Mouse (Mus musculus) liver, postnatal 0 days (tissue): ENCODE results near the gene Fads2. TPM values are rescaled to one million over a fixed set of nuclear protein-coding genes. Genes with fewer than 3 reads are reported as not detected.

Source experiments
- ATAC-seq: fragments of 200-750 bp; cut with Nextera tagmentation; 2 replicates; pipeline ENCODE4 v1.8.0; 2017; ENCODE audit warnings: mild to moderate bottlenecking, moderate library complexity
- DNase-seq: peaks from one replicate; pipeline ENCODE4 v3.0.0-alpha.2; 2016
- H3K27ac ChIP-seq: fragments of 300-500 bp; sonication (generic); 2 replicates; pipeline ENCODE4 v1.5.1; 2014; ENCODE audit warnings: antibody characterized with exemption, moderate library complexity, mild to moderate bottlenecking, low read depth
- H3K27me3 ChIP-seq: fragments of 300-500 bp; sonication (generic); 2 replicates; pipeline ENCODE4 v1.6.1; 2014; ENCODE audit warnings: low read length, control low read depth, mixed read lengths; ENCODE audit not compliant: insufficient read depth
- H3K36me3 ChIP-seq: fragments of 300-500 bp; sonication (generic); replicated peaks from 2 replicates; pipeline ENCODE4 v1.6.1; 2014; ENCODE audit warnings: mild to moderate bottlenecking, control low read depth, low read length, moderate library complexity, mixed read lengths; ENCODE audit not compliant: insufficient read depth
- H3K4me1 ChIP-seq: fragments of 300-500 bp; sonication (generic); 2 replicates; pipeline ENCODE4 v1.6.1; 2014; ENCODE audit warnings: antibody characterized with exemption, mild to moderate bottlenecking, control low read depth; ENCODE audit not compliant: insufficient read depth
- H3K4me2 ChIP-seq: fragments of 300-500 bp; sonication (generic); 2 replicates; pipeline ENCODE4 v1.6.1; 2014; ENCODE audit warnings: low read depth, mild to moderate bottlenecking, low read length, moderate library complexity, mixed read lengths
- H3K4me3 ChIP-seq: fragments of 300-500 bp; sonication (generic); 2 replicates; pipeline ENCODE4 v1.5.1; 2014; ENCODE audit warnings: low read depth, low read length
- H3K9ac ChIP-seq: fragments of 300-500 bp; sonication (generic); replicated peaks from 2 replicates; pipeline ENCODE4 v1.6.1; 2014; ENCODE audit warnings: mild to moderate bottlenecking, moderate library complexity
- H3K9me3 ChIP-seq: fragments of 300-500 bp; sonication (generic); 2 replicates; pipeline ENCODE4 v1.6.1; 2016; ENCODE audit warnings: mild to moderate bottlenecking, control low read depth, low read length, mixed read lengths
- CTCF ChIP-seq: sonication (generic); IDR thresholded peaks from 2 replicates; pipeline ENCODE4 v1.5.1; 2016; ENCODE audit warnings: antibody characterized with exemption, low read depth
- EP300 ChIP-seq: IDR thresholded peaks from 2 replicates; pipeline ENCODE4 v1.6.1; 2016; ENCODE audit warnings: antibody characterized with exemption, low read depth, mild to moderate bottlenecking
- WGBS: fragments of 180-500 bp; shearing (Covaris S2); extraction: QIAGEN DNeasy Blood & Tissue Kit; methylation state at CpG from one replicate; pipeline ENCODE4 v1.1.7; 2014; ENCODE audit not compliant: insufficient replicate concordance; 5-methylcytosine and 5-hydroxymethylcytosine counted together
- polyA plus RNA-seq: library from polyadenylated mRNA; unstranded; fragments of >200 nt; fragmentation: Nextera tagmentation; extraction: Ambion mirVana; gene quantifications from 2 replicates; pipeline ENCODE4 v1.2.1, GENCODE M21; 2015

Fads2 gene
- polyA plus RNA-seq, 1 experiment from 2014 or later, result 216 TPM

DNA sequence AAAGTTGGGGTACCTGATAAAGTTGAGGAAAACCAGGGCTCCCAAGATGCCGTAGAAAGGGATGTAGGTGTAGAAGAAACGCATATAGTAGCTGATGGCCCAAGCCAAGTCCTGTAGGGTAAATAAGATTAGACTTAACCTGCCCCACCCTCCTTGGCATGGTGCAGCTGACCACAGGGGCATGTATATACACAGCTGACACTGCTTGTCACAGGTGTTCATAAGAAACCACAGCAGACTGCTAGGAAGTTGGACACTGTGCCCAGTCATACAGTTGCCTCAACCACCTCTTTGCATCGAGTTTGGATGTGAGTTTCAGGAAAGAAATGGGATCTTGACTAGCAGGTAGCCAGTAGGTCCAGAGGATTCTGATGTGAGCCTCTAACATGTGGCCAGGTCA is 35.0 kb downstream of the Fads2 start:
- no peak for DNase-seq
- H3K27ac ChIP-seq, result peak overlapping the region; percentile 12; the same call in 1 of the 2 replicates
- no peak for TF ChIP-seq EP300
- TF ChIP-seq CTCF, result no peak
- H3K36me3 ChIP-seq, result peaks cover 31% of the 10 kb centered on the region
- no peaks in the 10 kb centered on the region for H3K27me3 ChIP-seq
- H3K4me1 ChIP-seq, result peaks cover 18% of the 10 kb centered on the region
- WGBS, result 64% methylated on average over 3 of the region's 3 CpGs
- H3K4me3 ChIP-seq, result no peak overlapping the region
- H3K9me3 ChIP-seq, result no peaks in the 10 kb centered on the region
- H3K4me2 ChIP-seq, result no peak overlapping the region
- no peak for ATAC-seq
- no peak overlapping the region; the same call in 1 of the 2 replicates for H3K9ac ChIP-seq

DNA sequence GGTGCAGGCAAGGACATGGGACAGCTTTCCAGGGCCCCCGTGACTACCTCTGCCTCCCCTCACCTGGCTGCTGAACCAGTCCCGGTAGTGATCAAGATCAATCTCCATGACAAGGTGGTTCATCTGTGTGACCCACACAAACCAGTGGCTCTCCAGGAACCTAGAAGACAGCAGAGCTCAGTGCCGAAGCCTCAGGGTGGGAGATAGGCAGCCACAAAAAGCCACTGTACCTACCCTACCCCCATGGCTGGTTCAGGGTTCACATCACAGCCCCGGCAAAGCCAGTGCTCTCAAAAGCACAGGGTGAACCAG is 35.4 kb downstream of the Fads2 start:
- peaks cover 28% of the 10 kb centered on the region for H3K36me3 ChIP-seq
- no peak for ATAC-seq
- H3K9me3 ChIP-seq, result no peaks in the 10 kb centered on the region
- H3K4me3 ChIP-seq, result no peak overlapping the region
- no peak overlapping the region; the same call in 1 of the 2 replicates for H3K9ac ChIP-seq
- H3K27ac ChIP-seq, result peak overlapping the region; percentile 12; the same call in 1 of the 2 replicates
- no peak for DNase-seq
- TF ChIP-seq CTCF (no peak), EP300 (no peak)
- peaks cover 18% of the 10 kb centered on the region for H3K4me1 ChIP-seq
- 62% methylated on average over 4 of the region's 4 CpGs for WGBS
- H3K27me3 ChIP-seq, result no peaks in the 10 kb centered on the region
- H3K4me2 ChIP-seq, result no peak overlapping the region

DNA sequence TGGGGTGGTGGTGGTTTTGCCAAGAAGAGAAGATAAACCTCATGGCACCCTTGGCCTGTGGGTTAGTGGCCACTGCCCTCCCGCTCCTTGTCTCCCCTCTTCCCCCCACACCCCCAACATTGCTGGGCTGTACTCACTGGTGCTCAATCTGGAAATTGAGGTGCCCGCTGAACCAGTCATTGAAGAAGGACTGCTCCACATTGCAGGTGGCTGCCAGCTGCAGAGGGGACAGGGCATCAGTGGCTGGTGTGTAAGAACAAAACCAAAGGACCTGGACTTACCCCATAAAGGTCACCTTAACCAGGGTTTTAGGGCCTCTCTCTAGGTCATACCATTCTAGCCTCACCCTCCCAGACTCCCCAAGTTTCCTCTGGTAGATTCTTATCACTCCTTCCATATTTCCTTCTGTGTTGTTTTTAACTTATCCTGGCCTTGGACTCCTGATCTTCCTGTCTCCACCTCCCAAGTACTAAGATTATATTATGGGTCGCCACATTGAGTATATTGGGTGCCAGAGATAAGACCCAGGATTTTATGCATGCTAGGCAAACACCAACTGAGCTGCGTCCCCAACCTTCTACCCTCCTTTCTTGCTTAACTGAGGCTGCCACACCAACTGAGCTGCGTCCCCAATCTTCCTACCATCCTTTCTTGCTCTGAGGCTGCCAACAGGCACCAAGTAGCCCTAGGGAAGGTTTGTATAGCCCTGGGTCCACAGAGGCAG is 35.9 kb downstream of the Fads2 start:
- ATAC-seq, result no peak
- H3K27me3 ChIP-seq, result no peaks in the 10 kb centered on the region
- H3K27ac ChIP-seq, result 0 out of 2 replicates have a peak overlapping the region, but pooled peaks have one; percentile 35
- H3K4me2 ChIP-seq, result no peak overlapping the region
- H3K4me3 ChIP-seq, result no peak overlapping the region
- no peaks in the 10 kb centered on the region for H3K9me3 ChIP-seq
- H3K4me1 ChIP-seq, result peaks cover 23% of the 10 kb centered on the region
- no peak overlapping the region; the same call in 1 of the 2 replicates for H3K9ac ChIP-seq
- 60% methylated on average over 5 of the region's 5 CpGs for WGBS
- DNase-seq, result no peak
- TF ChIP-seq EP300, result no peak
- TF ChIP-seq CTCF, result no peak
- H3K36me3 ChIP-seq, result peaks cover 28% of the 10 kb centered on the region

DNA sequence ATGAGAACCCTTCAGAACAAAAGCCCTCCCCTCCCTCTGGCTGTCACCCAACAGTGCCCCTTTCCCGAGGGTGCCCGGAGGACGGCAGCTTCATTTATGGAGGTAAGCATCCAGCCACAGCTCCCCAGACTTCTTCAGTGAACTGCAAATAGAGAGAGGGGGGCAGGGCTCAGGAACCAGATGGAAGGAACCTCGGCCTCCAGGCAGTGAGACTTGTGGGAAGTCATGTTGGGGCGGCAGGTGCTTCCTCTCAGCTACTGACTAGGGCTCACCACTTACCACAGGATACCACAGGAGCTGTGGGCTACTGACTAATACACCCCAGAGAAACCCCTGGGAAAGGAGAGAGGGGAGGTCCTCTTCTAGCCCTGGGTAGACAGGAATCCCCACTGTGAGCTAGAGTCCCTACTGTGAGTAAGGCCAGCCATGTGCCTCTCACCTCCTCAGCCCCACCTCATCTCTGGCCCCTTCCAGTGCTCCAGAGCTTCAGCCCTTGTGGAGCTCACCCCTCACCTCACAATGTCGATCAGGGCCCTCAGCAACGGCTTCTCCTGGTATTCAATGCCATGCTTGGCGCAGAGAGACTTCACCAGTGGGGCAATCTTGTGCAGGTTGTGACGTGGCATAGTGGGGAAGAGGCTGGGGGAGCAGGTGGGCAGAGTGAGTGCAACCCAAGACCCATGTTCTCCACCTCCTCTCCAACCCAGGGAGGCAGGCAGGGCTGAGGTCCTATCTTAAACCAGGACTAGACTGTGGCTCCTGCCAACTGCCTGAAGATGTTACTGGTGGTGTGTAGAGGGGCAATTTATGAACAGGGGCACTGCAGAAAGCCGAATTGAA is 37.2 kb downstream of the Fads2 start:
- peak; percentile 4; the same call in 1 of the 2 replicates for ATAC-seq
- Histone ChIP-seq H3K4me1 (peaks cover 32% of the 10 kb centered on the region), H3K36me3 (peaks cover 20% of the 10 kb centered on the region), H3K4me3 (no peak overlapping the region), H3K9ac (no peak overlapping the region), H3K27me3 (no peaks in the 10 kb centered on the region), H3K9me3 (no peaks in the 10 kb centered on the region), H3K4me2 (no peak overlapping the region), H3K27ac (no peak overlapping the region)
- 39% methylated on average over 10 of the region's 10 CpGs for WGBS
- no peak for TF ChIP-seq CTCF
- no peak for TF ChIP-seq EP300
- DNase-seq, result peak; percentile 53

GRCm38 (mm10) chr19:10062862-10063261 is 38.7 kb downstream of the Fads2 start:
- Histone ChIP-seq H3K9ac (no peak overlapping the region), H3K27me3 (no peaks in the 10 kb centered on the region), H3K36me3 (peaks cover 10% of the 10 kb centered on the region), H3K4me1 (peaks cover 38% of the 10 kb centered on the region), H3K27ac (no peak overlapping the region), H3K4me2 (no peak overlapping the region), H3K4me3 (no peak overlapping the region), H3K9me3 (no peaks in the 10 kb centered on the region)
- WGBS, result 69% methylated on average over 5 of the region's 5 CpGs
- DNase-seq (no peak), ATAC-seq (no peak)
- no peak for TF ChIP-seq EP300
- no peak for TF ChIP-seq CTCF

GRCm38 (mm10) chr19:10062292-10062691 is 39.3 kb downstream of the Fads2 start:
- H3K36me3 ChIP-seq, result peaks cover 7% of the 10 kb centered on the region
- no peaks in the 10 kb centered on the region for H3K9me3 ChIP-seq
- no peak overlapping the region for H3K9ac ChIP-seq
- DNase-seq (no peak), ATAC-seq (no peak)
- no peak for TF ChIP-seq CTCF
- no peak for TF ChIP-seq EP300
- H3K27me3 ChIP-seq, result no peaks in the 10 kb centered on the region
- 71% methylated on average over 8 of the region's 8 CpGs for WGBS
- no peak overlapping the region for H3K27ac ChIP-seq
- no peak overlapping the region for H3K4me2 ChIP-seq
- H3K4me1 ChIP-seq, result peaks cover 40% of the 10 kb centered on the region
- H3K4me3 ChIP-seq, result no peak overlapping the region
